Mouse (Mus musculus): ENCODE results near the gene Plekho1. TPM values are rescaled to one million over a fixed set of nuclear protein-coding genes. Genes with fewer than 3 reads are reported as not detected.

Plekho1 gene
- polyA plus RNA-seq (2017; shearing (Covaris generic)) = 4.0 TPM

DNA sequence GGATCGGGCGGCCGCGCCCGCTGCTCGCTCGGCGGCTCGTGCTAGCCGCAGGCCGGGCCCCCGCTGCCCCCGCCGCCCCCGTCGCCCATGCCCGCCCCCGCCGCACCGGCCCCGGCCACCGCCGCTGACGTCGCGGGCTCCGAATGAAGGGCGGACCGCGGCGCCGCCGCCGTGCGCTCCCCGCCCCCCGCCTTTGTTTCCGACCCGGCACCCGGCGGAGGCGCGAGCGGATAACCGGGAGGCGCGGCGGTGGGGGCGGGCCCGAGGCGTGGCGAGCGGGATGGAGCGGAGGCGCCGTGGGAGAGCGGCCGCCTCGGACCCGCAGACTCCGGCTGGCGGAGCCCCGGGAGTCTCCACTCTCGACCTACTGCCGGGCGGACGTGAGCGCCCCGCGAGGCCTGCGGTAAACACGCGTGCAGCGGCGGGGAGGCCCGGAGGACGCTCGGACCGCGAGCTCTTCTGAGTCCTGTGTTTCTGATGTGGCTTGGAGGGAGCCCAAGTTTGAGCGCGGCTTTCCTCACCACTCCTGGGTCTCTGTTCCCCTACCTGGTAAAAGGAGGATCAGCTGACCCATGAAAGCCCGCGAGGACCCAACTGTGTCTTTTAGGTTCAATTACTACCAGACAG lies at the start of gene Plekho1:
Plekho1 (minus strand) TSS at position 200 of the 627 bp plus-strand sequence.

Other genes with a start within 250 kb of the Plekho1 start
- gene Tars2, start 235.8 kb downstream of the Plekho1 start, polyA plus RNA-seq (2017; shearing (Covaris generic)) = 60.4 TPM
- gene Rprd2, start 177.1 kb downstream of the Plekho1 start, polyA plus RNA-seq (2017; shearing (Covaris generic)) = 60.5 TPM
- gene Prpf3, start 140.1 kb downstream of the Plekho1 start, polyA plus RNA-seq (2017; shearing (Covaris generic)) = 52.1 TPM
- 99.3 TPM for gene Mrps21, start 124.5 kb downstream of the Plekho1 start, polyA plus RNA-seq (2017; shearing (Covaris generic))
- 16.8 TPM for gene Ciart, start 113.8 kb downstream of the Plekho1 start, polyA plus RNA-seq (2017; shearing (Covaris generic))
- gene BC028528, start 104.0 kb downstream of the Plekho1 start, polyA plus RNA-seq (2017; shearing (Covaris generic)) = not detected
- gene Aph1a, start 102.0 kb downstream of the Plekho1 start, polyA plus RNA-seq (2017; shearing (Covaris generic)) = 26.9 TPM
- gene Car14, start 91.3 kb downstream of the Plekho1 start, polyA plus RNA-seq (2017; shearing (Covaris generic)) = not detected
- gene Anp32e, start 66.8 kb downstream of the Plekho1 start, polyA plus RNA-seq (2017; shearing (Covaris generic)) = 243 TPM
- 15.4 TPM for gene Vps45, start 62.5 kb upstream of the Plekho1 start, polyA plus RNA-seq (2017; shearing (Covaris generic))
- gene Otud7b, start 108.5 kb upstream of the Plekho1 start, polyA plus RNA-seq (2017; shearing (Covaris generic)) = 14.3 TPM
- gene Mtmr11, start 166.0 kb upstream of the Plekho1 start, polyA plus RNA-seq (2017; shearing (Covaris generic)) = 0.44 TPM
- gene Sf3b4, start 176.3 kb upstream of the Plekho1 start, polyA plus RNA-seq (2017; shearing (Covaris generic)) = 153 TPM
- gene Sv2a, start 185.2 kb upstream of the Plekho1 start, polyA plus RNA-seq (2017; shearing (Covaris generic)) = 3.7 TPM
- gene Bola1, start 223.7 kb upstream of the Plekho1 start, polyA plus RNA-seq (2017; shearing (Covaris generic)) = 16.8 TPM
- gene Hist2h2ab, start 223.9 kb upstream of the Plekho1 start, polyA plus RNA-seq (2017; shearing (Covaris generic)) = 4.5 TPM
- 10.4 TPM for gene Hist2h2ac, start 224.9 kb upstream of the Plekho1 start, polyA plus RNA-seq (2017; shearing (Covaris generic))
- 3.5 TPM for gene Hist2h2be, start 225.1 kb upstream of the Plekho1 start, polyA plus RNA-seq (2017; shearing (Covaris generic))
- gene Hist2h3c2, start 243.1 kb upstream of the Plekho1 start, polyA plus RNA-seq (2017; shearing (Covaris generic)) = not detected
- 70.3 TPM for gene Hist2h2aa2, start 244.3 kb upstream of the Plekho1 start, polyA plus RNA-seq (2017; shearing (Covaris generic))
- 7.7 TPM for gene Hist2h2aa1, start 249.5 kb upstream of the Plekho1 start, polyA plus RNA-seq (2017; shearing (Covaris generic))

Data from naive thymus-derived CD4-positive, alpha-beta T cell, adult 5 months (primary cell).